24 mouse cellular contexts compared by ENCODE assay signal in genomic region chr2:25676486-25676885, GRCm38 (mm10). TPM values are rescaled to one million over a fixed set of nuclear protein-coding genes. Genes with fewer than 3 reads are reported as not detected.
DNase-seq lines count a peak whose midpoint lies in the region.
"Had no signal": no experiment of that assay in that cellular context is flagged by ENCODE, and none has a peak within 500 bp of the region (broad histone marks: within the 10 kb centered on the region; RNA-seq: fewer than 3 reads in every experiment).

Gene Lcn6 (plus strand): TSS chr2:25676786.

- no peak for DNase-seq in gonadal fat pad, adult 2 months (ENCODE audit: low read depth)
- DNase-seq in layer of hippocampus, adult 8-10 months (ENCODE audit: low spot score in 2 of 2), result no peak
- DNase-seq: adrenal gland, adult 2 months; adrenal gland, adult 8-10 months; adrenal gland, postnatal 10 days; adrenal gland, postnatal 14 days; adrenal gland, postnatal 25 days; adrenal gland, postnatal 36 days; B cell, adult 2 months; cerebellum, adult 11 months; cerebellum, adult 11-12 months; cerebellum, adult 18-20 months; cerebellum, adult 2 months had no signal

RNA-seq across cellular contexts. Expression of gene Lcn6, which starts in this region (rescaled TPM):
- polyA plus RNA-seq in gonadal fat pad, adult 2 months (2012; rRNA removed), result 342 and 466 TPM in 2 replicates
- not detected for total RNA-seq in layer of hippocampus, adult 8-10 months (2022)
- total RNA-seq: adrenal gland, adult 18-20 months; adrenal gland, adult 2 months; adrenal gland, adult 8-10 months; adrenal gland, postnatal 10 days; adrenal gland, postnatal 14 days; adrenal gland, postnatal 25 days; adrenal gland, postnatal 36 days; adrenal gland, postnatal 4 days; CH12.LX; ES-E14; G1E; MEL had no signal
- polyA plus RNA-seq: activated CD4-positive, CD25-positive, alpha-beta regulatory T cell, adult 4 months; adrenal gland, adult 2 months; brain, embryonic 14.5 days; C2C12; CD4-positive, CD25-positive, alpha-beta regulatory T cell, adult 4 months; cerebellum, adult 2 months; G1E; Patski had no signal
